Mouse (Mus musculus) heart, adult 18-20 months (tissue): Measurements from ENCODE around the gene Gm5849. TPM values are rescaled to one million over a fixed set of nuclear protein-coding genes. Genes with fewer than 3 reads are reported as not detected.
"Not testable (repeated sequence)": the region's sequence is repeated elsewhere in the genome, so short reads cannot be mapped to it uniquely, and the experiment has no call there.

Experiments used
- DNase-seq, 2 experiments: peaks; one replicate each; pipeline ENCODE4 v3.0.0; 2021 to 2022; ENCODE audit warnings: mixed read lengths in 1 of 2
- long read RNA-seq, 2 experiments: library from polyadenylated mRNA; stranded (forward); transcript quantifications; one replicate each; pipeline ENCODE4 v2.0.0; 2021
- total RNA-seq, 2 experiments: library from RNA; stranded (reverse); gene quantifications; 2 replicates each; pipeline ENCODE4 v1.2.3; 2021

The Gm5849 gene
- total RNA-seq, result not detected
- long read RNA-seq, experiment 1, result 0 reads
- long read RNA-seq, experiment 2, result 0 reads

GRCm38 (mm10) chr3:90777776-90778175 is at the start of gene Gm5849:
Gene Gm5849 (minus strand): TSS chr3:90777876.
- not testable (repeated sequence) for DNase-seq

GRCm38 (mm10) chr3:90749658-90750057 is 28.0 kb downstream of the Gm5849 start:
- DNase-seq, result no peak

- DNase-seq, result no peak
These were observed 51.1 kb downstream of the Gm5849 start, which contains the start of gene Pglyrp4 for GRCm38 (mm10) chr3:90726606-90727005. Gene Pglyrp4 (plus strand): TSS chr3:90726906.

Other genes with a start within 250 kb of the Gm5849 start
- 10 to 100 TPM; 62.9 to 71.8 TPM for gene S100a16, start 240.6 kb downstream of the Gm5849 start, total RNA-seq
- not detected for gene S100a3, start 217.3 kb downstream of the Gm5849 start, total RNA-seq
- gene S100a2, start 187.6 kb downstream of the Gm5849 start, total RNA-seq, result not detected
- not detected for gene Gm42674, start 176.0 kb downstream of the Gm5849 start, total RNA-seq
- 10 to 100 TPM; 12.5 to 14.1 TPM for gene S100a4, start 174.1 kb downstream of the Gm5849 start, total RNA-seq
- gene S100a5, start 169.4 kb downstream of the Gm5849 start, total RNA-seq, result not detected
- 10 to 100 TPM; 76.5 to 79.4 TPM for gene S100a6, start 165.0 kb downstream of the Gm5849 start, total RNA-seq
- gene S100a7a, start 123.9 kb downstream of the Gm5849 start, total RNA-seq, result under 1 TPM in 1 of 2 experiments, not detected in 1; 0.47 TPM
- not detected for gene S100a8, start 108.9 kb downstream of the Gm5849 start, total RNA-seq
- under 1 TPM in 1 of 2 experiments, not detected in 1; 0.57 TPM for gene S100a9, start 82.2 kb downstream of the Gm5849 start, total RNA-seq
- not detected for gene Pglyrp4, start 51.0 kb downstream of the Gm5849 start, total RNA-seq